Mouse (Mus musculus) spleen, adult 2 months (tissue): ENCODE results near the gene Grip1.

ENCODE experiments used
- CTCF ChIP-seq: fragments of 200-500 bp; IDR thresholded peaks from 2 replicates; pipeline ENCODE4 v1.5.1; 2011; ENCODE audit warnings: mild to moderate bottlenecking, inconsistent platforms; ENCODE audit not compliant: insufficient read depth, insufficient read length, insufficient replicate concordance; ENCODE audit errors: extremely low read depth
- POLR2A ChIP-seq: fragments of 200-500 bp; IDR thresholded peaks from 2 replicates; pipeline ENCODE4 v1.6.1; 2011; ENCODE audit warnings: low read depth, low read length, inconsistent platforms

GRCm38 (mm10) chr10:119819740-119820139 lies 366.1 kb downstream of the Grip1 start:
- TF ChIP-seq CTCF = no peak
- TF ChIP-seq POLR2A = no peak
